Mouse (Mus musculus): ENCODE data around the gene Alx3. TPM values are rescaled to one million over a fixed set of nuclear protein-coding genes. Genes with fewer than 3 reads are reported as not detected.
"Not testable (repeated sequence)": the region's sequence is repeated elsewhere in the genome, so short reads cannot be mapped to it uniquely, and the experiment has no call there.

The Alx3 gene
- total and polyA plus RNA-seq, 2 experiments from 2014 or later, result 0.60 to 1.3 TPM

GRCm38 (mm10) chr3:107637606-107638172 is 42.9 kb downstream of the Alx3 start:
- no peak for TF ChIP-seq CTCF (IDR thresholded peaks at IDR 0.05)
- ATAC-seq (ENCODE audit: low FRiP score) (no peak), DNase-seq (ENCODE audit: low spot score) (no peak)
- Histone ChIP-seq H3K4me1 (ENCODE audit: insufficient read depth, low read length) (no peaks in the 10 kb centered on the region), H3K4me3 (ENCODE audit: low read depth, low read length) (no peak overlapping the region), H3K27ac (ENCODE audit: low read depth, low read length) (no peak overlapping the region), H3K9me3 (ENCODE audit: low read length) (no peaks in the 10 kb centered on the region), H3K9ac (replicated peaks; ENCODE audit: low read length, poor library complexity, severe bottlenecking) (no peak overlapping the region), H3K36me3 (ENCODE audit: insufficient read depth, low read length) (no peaks in the 10 kb centered on the region), H3K27me3 (ENCODE audit: insufficient read depth, low read length) (no peaks in the 10 kb centered on the region), H3K4me2 (ENCODE audit: low read depth, low read length, poor library complexity, severe bottlenecking) (no peak overlapping the region)
- 77% methylated on average over 5 of the region's 5 CpGs for WGBS

- no peaks in the 10 kb centered on the region for H3K4me1 ChIP-seq (ENCODE audit: insufficient read depth, low read length)
- no peak for ATAC-seq (ENCODE audit: low FRiP score)
Observed at GRCm38 (mm10) chr3:107646947-107647346, 52.1 kb downstream of the Alx3 start.

GRCm38 (mm10) chr3:107650276-107650675 is 55.4 kb downstream of the Alx3 start:
- not testable (repeated sequence) for H3K4me3 ChIP-seq (ENCODE audit: low read depth, low read length); H3K4me1 ChIP-seq (ENCODE audit: insufficient read depth, low read length); ATAC-seq (ENCODE audit: low FRiP score); H3K9ac ChIP-seq (replicated peaks; ENCODE audit: low read length, poor library complexity, severe bottlenecking); H3K36me3 ChIP-seq (ENCODE audit: insufficient read depth, low read length); H3K27me3 ChIP-seq (ENCODE audit: insufficient read depth, low read length); H3K9me3 ChIP-seq (ENCODE audit: low read length); H3K27ac ChIP-seq (ENCODE audit: low read depth, low read length); H3K4me2 ChIP-seq (ENCODE audit: low read depth, low read length, poor library complexity, severe bottlenecking); DNase-seq (ENCODE audit: low spot score)
- WGBS, result 82% methylated on average over 5 of the region's 5 CpGs

More at GRCm38 (mm10) chr3:107646947-107647346, 52.1 kb downstream of the Alx3 start:
- Histone ChIP-seq H3K36me3 (ENCODE audit: insufficient read depth, low read length) (no peaks in the 10 kb centered on the region), H3K27me3 (ENCODE audit: insufficient read depth, low read length) (no peaks in the 10 kb centered on the region), H3K9ac (replicated peaks; ENCODE audit: low read length, poor library complexity, severe bottlenecking) (no peak overlapping the region), H3K4me3 (ENCODE audit: low read depth, low read length) (no peak overlapping the region), H3K4me2 (ENCODE audit: low read depth, low read length, poor library complexity, severe bottlenecking) (no peak overlapping the region), H3K27ac (ENCODE audit: low read depth, low read length) (no peak overlapping the region), H3K9me3 (ENCODE audit: low read length) (no peaks in the 10 kb centered on the region)
- DNase-seq (ENCODE audit: low spot score), result no peak
- no peak for TF ChIP-seq CTCF (IDR thresholded peaks at IDR 0.05)
- 93% methylated on average over 3 of the region's 3 CpGs for WGBS

- Histone ChIP-seq H3K27ac (ENCODE audit: low read depth, low read length) (no peak overlapping the region), H3K27me3 (ENCODE audit: insufficient read depth, low read length) (no peaks in the 10 kb centered on the region), H3K9me3 (ENCODE audit: low read length) (no peaks in the 10 kb centered on the region), H3K4me2 (ENCODE audit: low read depth, low read length, poor library complexity, severe bottlenecking) (no peak overlapping the region), H3K36me3 (ENCODE audit: insufficient read depth, low read length) (no peaks in the 10 kb centered on the region), H3K4me3 (ENCODE audit: low read depth, low read length) (no peak overlapping the region), H3K9ac (replicated peaks; ENCODE audit: low read length, poor library complexity, severe bottlenecking) (no peak overlapping the region), H3K4me1 (ENCODE audit: insufficient read depth, low read length) (no peaks in the 10 kb centered on the region)
- ATAC-seq (ENCODE audit: low FRiP score) (no peak), DNase-seq (ENCODE audit: low spot score) (no peak)
- WGBS, result 96% methylated on average over 3 of the region's 3 CpGs
- no peak for TF ChIP-seq CTCF (IDR thresholded peaks at IDR 0.05)
Observed at GRCm38 (mm10) chr3:107652968-107653367, 58.1 kb downstream of the Alx3 start.

- no peak overlapping the region for H3K4me3 ChIP-seq (ENCODE audit: low read depth, low read length)
- ATAC-seq (ENCODE audit: low FRiP score) (no peak), DNase-seq (ENCODE audit: low spot score) (no peak)
- H3K9ac ChIP-seq (replicated peaks; ENCODE audit: low read length, poor library complexity, severe bottlenecking), result no peak overlapping the region
- H3K36me3 ChIP-seq (ENCODE audit: insufficient read depth, low read length), result no peaks in the 10 kb centered on the region
- no peaks in the 10 kb centered on the region for H3K27me3 ChIP-seq (ENCODE audit: insufficient read depth, low read length)
- TF ChIP-seq CTCF (IDR thresholded peaks at IDR 0.05), result no peak
- no peak overlapping the region for H3K27ac ChIP-seq (ENCODE audit: low read depth, low read length)
- no peak overlapping the region for H3K4me2 ChIP-seq (ENCODE audit: low read depth, low read length, poor library complexity, severe bottlenecking)
- 80% methylated on average over 3 of the region's 3 CpGs for WGBS
- no peaks in the 10 kb centered on the region for H3K4me1 ChIP-seq (ENCODE audit: insufficient read depth, low read length)
- no peaks in the 10 kb centered on the region for H3K9me3 ChIP-seq (ENCODE audit: low read length)
Observed at GRCm38 (mm10) chr3:107654861-107655260, 60.0 kb downstream of the Alx3 start.

Other genes with a start within 250 kb of the Alx3 start
- 41.3 and 46.8 TPM in 2 replicates for gene Kcnc4, start 135.5 kb upstream of the Alx3 start, total RNA-seq (2014; rRNA removed)
- 16.0 and 17.2 TPM in 2 replicates for gene Kcnc4, start 135.5 kb upstream of the Alx3 start, polyA plus RNA-seq (2015; fragmentation: Nextera tagmentation; extraction: Ambion mirVana)
- gene Slc6a17, start 77.0 kb upstream of the Alx3 start, total RNA-seq (2014; rRNA removed), result 52.0 and 60.0 TPM in 2 replicates
- 17.5 and 22.2 TPM in 2 replicates for gene Slc6a17, start 77.0 kb upstream of the Alx3 start, polyA plus RNA-seq (2015; fragmentation: Nextera tagmentation; extraction: Ambion mirVana)
- gene Ubl4b, start 40.0 kb upstream of the Alx3 start, total RNA-seq (2014; rRNA removed), result not detected in 2 replicates
- not detected in 2 replicates for gene Ubl4b, start 40.0 kb upstream of the Alx3 start, polyA plus RNA-seq (2015; fragmentation: Nextera tagmentation; extraction: Ambion mirVana)
- gene Gm10961, start 36.3 kb downstream of the Alx3 start, total RNA-seq (2014; rRNA removed), result not detected in 2 replicates
- not detected in 2 replicates for gene Gm10961, start 36.3 kb downstream of the Alx3 start, polyA plus RNA-seq (2015; fragmentation: Nextera tagmentation; extraction: Ambion mirVana)
- 131 and 142 TPM in 2 replicates for gene Strip1, start 36.7 kb downstream of the Alx3 start, total RNA-seq (2014; rRNA removed)
- gene Strip1, start 36.7 kb downstream of the Alx3 start, polyA plus RNA-seq (2015; fragmentation: Nextera tagmentation; extraction: Ambion mirVana), result 120 and 122 TPM in 2 replicates
- gene Ahcyl1, start 101.5 kb downstream of the Alx3 start, total RNA-seq (2014; rRNA removed), result 65.9 and 76.0 TPM in 2 replicates
- 109 and 111 TPM in 2 replicates for gene Ahcyl1, start 101.5 kb downstream of the Alx3 start, polyA plus RNA-seq (2015; fragmentation: Nextera tagmentation; extraction: Ambion mirVana)
- gene Csf1, start 165.4 kb downstream of the Alx3 start, total RNA-seq (2014; rRNA removed), result 10.6 and 12.3 TPM in 2 replicates
- gene Csf1, start 165.4 kb downstream of the Alx3 start, polyA plus RNA-seq (2015; fragmentation: Nextera tagmentation; extraction: Ambion mirVana), result 8.1 and 10.9 TPM in 2 replicates

Data from midbrain, postnatal 0 days (tissue).